Mouse (Mus musculus) neural tube, embryonic 11.5 days (tissue): ENCODE measurements around the gene Igsf9b. TPM values are rescaled to one million over a fixed set of nuclear protein-coding genes. Genes with fewer than 3 reads are reported as not detected.

Experiments used
- ATAC-seq: fragments of 200-750 bp; cut with Nextera tagmentation; 2 replicates; pipeline ENCODE4 v1.8.0; 2017; ENCODE audit warnings: moderate number of reproducible peaks, mild to moderate bottlenecking, moderate TSS enrichment, moderate library complexity; ENCODE audit not compliant: insufficient read depth, low FRiP score, low TSS enrichment
- DNase-seq: peaks from one replicate; pipeline ENCODE4 v3.0.0-alpha.2; 2015; ENCODE audit warnings: low spot score
- H3K27ac ChIP-seq: fragments of 300-500 bp; sonication (generic); 2 replicates; pipeline ENCODE4 v1.5.1; 2014; ENCODE audit warnings: low read depth, mild to moderate bottlenecking, low read length
- H3K27me3 ChIP-seq: fragments of 300-500 bp; sonication (generic); 2 replicates; pipeline ENCODE4 v1.6.1; 2014; ENCODE audit warnings: mild to moderate bottlenecking, low read length, mixed read lengths; ENCODE audit not compliant: control insufficient read depth, insufficient read depth
- H3K36me3 ChIP-seq: fragments of 300-500 bp; sonication (generic); 2 replicates; pipeline ENCODE4 v1.6.1; 2014; ENCODE audit warnings: mild to moderate bottlenecking, low read length, moderate library complexity, mixed read lengths; ENCODE audit not compliant: control insufficient read depth, insufficient read depth
- H3K4me1 ChIP-seq: fragments of 300-500 bp; sonication (generic); 2 replicates; pipeline ENCODE4 v1.6.1; 2014; ENCODE audit warnings: low read length, mixed read lengths; ENCODE audit not compliant: control insufficient read depth, insufficient read depth
- H3K4me2 ChIP-seq: fragments of 300-500 bp; sonication (generic); 2 replicates; pipeline ENCODE4 v1.6.1; 2014; ENCODE audit warnings: low read depth, mild to moderate bottlenecking, moderate library complexity
- H3K4me3 ChIP-seq: fragments of 300-500 bp; sonication (generic); 2 replicates; pipeline ENCODE4 v1.5.1; 2014; ENCODE audit warnings: low read depth, low read length
- H3K9ac ChIP-seq: fragments of 300-500 bp; sonication (generic); 2 replicates; pipeline ENCODE4 v1.6.1; 2014; ENCODE audit warnings: mild to moderate bottlenecking, low read length
- H3K9me3 ChIP-seq: fragments of 300-500 bp; sonication (generic); 2 replicates; pipeline ENCODE4 v1.6.1; 2016; ENCODE audit warnings: low read length; ENCODE audit not compliant: control insufficient read depth
- WGBS: fragments of 180-500 bp; shearing (Covaris S2); extraction: QIAGEN DNeasy Blood & Tissue Kit; methylation state at CpG from one replicate; pipeline ENCODE4 v1.1.7; 2014; 5-methylcytosine and 5-hydroxymethylcytosine counted together
- polyA plus RNA-seq: library from polyadenylated mRNA; unstranded; fragments of >200 nt; fragmentation: Nextera tagmentation; extraction: Ambion mirVana; gene quantifications from 2 replicates; pipeline ENCODE4 v1.2.1, GENCODE M21; 2014

Gene Igsf9b
- polyA plus RNA-seq, 1 experiment from 2014 or later: 7.4 TPM

GRCm38 (mm10) chr9:27300698-27301097 lies 1.7 kb downstream of the Igsf9b start:
- no peak overlapping the region for H3K27ac ChIP-seq
- no peaks in the 10 kb centered on the region; the same call in 1 of the 2 replicates for H3K36me3 ChIP-seq
- peaks cover 16% of the 10 kb centered on the region for H3K4me1 ChIP-seq
- no peak for ATAC-seq
- H3K9ac ChIP-seq: peak overlapping the region; percentile 49
- 8% methylated on average over 4 of the region's 4 CpGs for WGBS
- H3K4me3 ChIP-seq: peak overlapping the region; percentile 72
- H3K4me2 ChIP-seq: peak overlapping the region; percentile 95
- no peak for DNase-seq
- 0 out of 2 replicates have a peak, but pooled peaks cover 6% of the 10 kb centered on the region for H3K27me3 ChIP-seq
- no peaks in the 10 kb centered on the region for H3K9me3 ChIP-seq

GRCm38 (mm10) chr9:27301486-27301885 lies 2.5 kb downstream of the Igsf9b start:
- H3K4me1 ChIP-seq: peaks cover 16% of the 10 kb centered on the region
- 28% methylated on average over 5 of the region's 5 CpGs for whole genome bisulfite sequencing
- ATAC-seq: no peak

GRCm38 (mm10) chr9:27302291-27302690 lies 3.3 kb downstream of the Igsf9b start:
- H3K9me3 ChIP-seq: no peaks in the 10 kb centered on the region
- no peak overlapping the region for H3K9ac ChIP-seq
- no peak overlapping the region for H3K4me3 ChIP-seq
- DNase-seq (no peak), ATAC-seq (no peak)
- H3K36me3 ChIP-seq: no peaks in the 10 kb centered on the region; the same call in 1 of the 2 replicates
- 67% methylated on average over 5 of the region's 5 CpGs for WGBS
- H3K27ac ChIP-seq: no peak overlapping the region
- peaks cover 21% of the 10 kb centered on the region for H3K4me1 ChIP-seq
- H3K4me2 ChIP-seq: no peak overlapping the region
- 0 out of 2 replicates have a peak, but pooled peaks cover 6% of the 10 kb centered on the region for H3K27me3 ChIP-seq

More at GRCm38 (mm10) chr9:27301486-27301885, 2.5 kb downstream of the Igsf9b start:
- Histone ChIP-seq H3K36me3 (no peaks in the 10 kb centered on the region; the same call in 1 of the 2 replicates), H3K27me3 (0 out of 2 replicates have a peak, but pooled peaks cover 6% of the 10 kb centered on the region), H3K4me3 (no peak overlapping the region), H3K27ac (no peak overlapping the region), H3K9me3 (no peaks in the 10 kb centered on the region), H3K4me2 (no peak overlapping the region), H3K9ac (no peak overlapping the region)
- DNase-seq: peak; percentile 40

GRCm38 (mm10) chr9:27303571-27304484 lies 4.8 kb downstream of the Igsf9b start:
- H3K9ac ChIP-seq: no peak overlapping the region
- no peaks in the 10 kb centered on the region for H3K9me3 ChIP-seq
- H3K27me3 ChIP-seq: 0 out of 2 replicates have a peak, but pooled peaks cover 6% of the 10 kb centered on the region
- H3K4me3 ChIP-seq: no peak overlapping the region
- no peak overlapping the region for H3K4me2 ChIP-seq
- 67% methylated on average over 17 of the region's 17 CpGs for WGBS
- H3K36me3 ChIP-seq: no peaks in the 10 kb centered on the region; the same call in 1 of the 2 replicates
- no peak overlapping the region for H3K27ac ChIP-seq
- peaks cover 23% of the 10 kb centered on the region for H3K4me1 ChIP-seq
- DNase-seq (no peak), ATAC-seq (no peak)

GRCm38 (mm10) chr9:27304485-27305102 lies 5.6 kb downstream of the Igsf9b start:
- Histone ChIP-seq H3K27ac (no peak overlapping the region), H3K36me3 (no peaks in the 10 kb centered on the region; the same call in 1 of the 2 replicates), H3K4me2 (no peak overlapping the region), H3K9ac (no peak overlapping the region), H3K4me3 (no peak overlapping the region), H3K27me3 (0 out of 2 replicates have a peak, but pooled peaks cover 6% of the 10 kb centered on the region), H3K4me1 (peaks cover 23% of the 10 kb centered on the region), H3K9me3 (no peaks in the 10 kb centered on the region)
- ATAC-seq: no peak
- WGBS: 71% methylated on average over 5 of the region's 5 CpGs
- DNase-seq: no peak

GRCm38 (mm10) chr9:27305502-27305901 lies 6.5 kb downstream of the Igsf9b start:
- Histone ChIP-seq H3K4me3 (no peak overlapping the region), H3K4me1 (peaks cover 21% of the 10 kb centered on the region)
- 64% methylated on average over 3 of the region's 3 CpGs for WGBS

GRCm38 (mm10) chr9:27306642-27307041 lies 7.6 kb downstream of the Igsf9b start:
- no peaks in the 10 kb centered on the region; the same call in 1 of the 2 replicates for H3K36me3 ChIP-seq
- peaks cover 11% of the 10 kb centered on the region for H3K4me1 ChIP-seq
- no peak overlapping the region; the same call in 1 of the 2 replicates for H3K9ac ChIP-seq
- 46% methylated on average over 4 of the region's 4 CpGs for WGBS
- H3K9me3 ChIP-seq: no peaks in the 10 kb centered on the region
- DNase-seq (no peak), ATAC-seq (no peak)
- no peaks in the 10 kb centered on the region for H3K27me3 ChIP-seq
- no peak overlapping the region for H3K27ac ChIP-seq
- H3K4me2 ChIP-seq: no peak overlapping the region
- H3K4me3 ChIP-seq: no peak overlapping the region

More at GRCm38 (mm10) chr9:27305502-27305901, 6.5 kb downstream of the Igsf9b start:
- no peak overlapping the region for H3K9ac ChIP-seq
- DNase-seq (no peak), ATAC-seq (no peak)
- H3K36me3 ChIP-seq: no peaks in the 10 kb centered on the region; the same call in 1 of the 2 replicates
- H3K27me3 ChIP-seq: 0 out of 2 replicates have a peak, but pooled peaks cover 4% of the 10 kb centered on the region
- H3K27ac ChIP-seq: no peak overlapping the region
- H3K9me3 ChIP-seq: no peaks in the 10 kb centered on the region
- H3K4me2 ChIP-seq: no peak overlapping the region

- Histone ChIP-seq H3K9ac (no peak overlapping the region), H3K9me3 (no peaks in the 10 kb centered on the region), H3K36me3 (no peaks in the 10 kb centered on the region; the same call in 1 of the 2 replicates), H3K27ac (no peak overlapping the region), H3K4me3 (no peak overlapping the region), H3K27me3 (no peaks in the 10 kb centered on the region), H3K4me1 (peaks cover 10% of the 10 kb centered on the region; the same call in 1 of the 2 replicates), H3K4me2 (no peak overlapping the region)
- WGBS: 18% methylated on average over 3 of the region's 3 CpGs
- no peak for ATAC-seq
- DNase-seq: no peak
Observed at GRCm38 (mm10) chr9:27307265-27307664, 8.3 kb downstream of the Igsf9b start.
